In genomic region chr7:101296252-101297022, GRCm38 (mm10) we compare ENCODE assay signal across 8 mouse cellular contexts. TPM values are rescaled to one million over a fixed set of nuclear protein-coding genes. Genes with fewer than 3 reads are reported as not detected.
DNase-seq lines count a peak whose midpoint lies in the region; ATAC-seq and TF ChIP-seq lines count a peak whose summit lies in the region.

No protein-coding gene starts in this region.

- H3K4me3 ChIP-seq in gastrocnemius, adult 2 months, result no peak overlapping the region
- H3K4me3 ChIP-seq in embryonic fibroblast, embryonic 13.5 days (ENCODE audit: insufficient read depth, low read length), result no peak overlapping the region
- H3K4me3 ChIP-seq in liver, postnatal 0 days (ENCODE audit: low read depth, low read length), result no peak overlapping the region
- H3K4me3 ChIP-seq in neural tube, embryonic 14.5 days (ENCODE audit: low read depth, low read length), result peak overlapping the region; percentile 27

- TF ChIP-seq CTCF in gastrocnemius, adult 2 months (IDR thresholded peaks at IDR 0.05), result no peak
- peak; percentile 29; the same call in 1 of the 2 replicates for TF ChIP-seq CTCF in embryonic fibroblast, embryonic 13.5 days (IDR thresholded peaks at IDR 0.05; ENCODE audit: borderline replicate concordance, insufficient read depth, low read length)
- peak; percentile 45 for TF ChIP-seq CTCF in liver, postnatal 0 days (IDR thresholded peaks at IDR 0.05; ENCODE audit: low read depth)

- no peak for TF ChIP-seq EP300 in liver, postnatal 0 days (IDR thresholded peaks at IDR 0.05; ENCODE audit: low read depth)

- peaks cover 4% of the 10 kb centered on the region; the same call in 1 of the 2 replicates for H3K4me1 ChIP-seq in embryonic fibroblast, embryonic 13.5 days (ENCODE audit: control insufficient read depth, insufficient read depth, low read length)
- peaks cover 18% of the 10 kb centered on the region for H3K4me1 ChIP-seq in liver, postnatal 0 days (ENCODE audit: insufficient read depth)
- H3K4me1 ChIP-seq in neural tube, embryonic 14.5 days (ENCODE audit: control insufficient read depth, insufficient read depth, low read length), result peaks cover 6% of the 10 kb centered on the region

- no peaks in the 10 kb centered on the region for H3K27me3 ChIP-seq in liver, postnatal 0 days (ENCODE audit: insufficient read depth, low read length)
- H3K27me3 ChIP-seq in neural tube, embryonic 14.5 days (ENCODE audit: control insufficient read depth, insufficient read depth, low read length), result 0 out of 2 replicates have a peak, but pooled peaks cover 3% of the 10 kb centered on the region

- intact Hi-C loops in gastrocnemius, adult 2 months (cut with DNase I), result no loop called here
- intact Hi-C loops in gastrocnemius, postnatal 36 days (cut with DNase I), result no loop called here

- no peak overlapping the region for H3K9ac ChIP-seq in liver, postnatal 0 days (replicated peaks)
- H3K9ac ChIP-seq in neural tube, embryonic 14.5 days (replicated peaks; ENCODE audit: low read depth, low read length), result peak overlapping the region; percentile 52; the same call in 1 of the 2 replicates

- 30% methylated on average over 35 of the region's 35 CpGs for WGBS in liver, postnatal 0 days (ENCODE audit: insufficient replicate concordance)
- WGBS in neural tube, embryonic 14.5 days, result 9% methylated on average over 35 of the region's 35 CpGs

- no peak for TF ChIP-seq POLR2A in embryonic fibroblast, embryonic 13.5 days (IDR thresholded peaks at IDR 0.05; ENCODE audit: low read depth, low read length)

- H3K27ac ChIP-seq in gastrocnemius, adult 2 months, result no peak overlapping the region
- no peak overlapping the region for H3K27ac ChIP-seq in embryonic fibroblast, embryonic 13.5 days (ENCODE audit: insufficient read depth, low read length)
- H3K27ac ChIP-seq in liver, postnatal 0 days (ENCODE audit: low read depth), result no peak overlapping the region
- no peak overlapping the region for H3K27ac ChIP-seq in neural tube, embryonic 14.5 days (ENCODE audit: low read depth, low read length)

- peaks cover 21% of the 10 kb centered on the region for H3K36me3 ChIP-seq in liver, postnatal 0 days (replicated peaks; ENCODE audit: insufficient read depth, low read length)
- no peaks in the 10 kb centered on the region for H3K36me3 ChIP-seq in neural tube, embryonic 14.5 days (ENCODE audit: control insufficient read depth, insufficient read depth, low read length)

- DNase-seq in gastrocnemius, adult 2 months, result peak; percentile 54
- DNase-seq in gastrocnemius, postnatal 36 days, result no peak
- DNase-seq in layer of hippocampus, adult 8-10 months (ENCODE audit: low spot score in 2 of 2), result peak; percentile 83 to 90
- DNase-seq in liver, postnatal 0 days, result peak; percentile 66
- peak; percentile 63 to 74 for DNase-seq in thymus, postnatal 10 days (ENCODE audit: low spot score in 2 of 2)

- H3K9me3 ChIP-seq in liver, postnatal 0 days (ENCODE audit: low read length), result no peaks in the 10 kb centered on the region
- H3K9me3 ChIP-seq in neural tube, embryonic 14.5 days (ENCODE audit: control insufficient read depth, low read length), result no peaks in the 10 kb centered on the region

- ATAC-seq in hematopoietic stem cell, adult 5-6 weeks (replicated peaks in 1 of 2; ENCODE audit: insufficient read depth in 1 of 2, low FRiP score in 2 of 2, low TSS enrichment in 1 of 2, low read depth in 1 of 2, poor library complexity in 2 of 2, severe bottlenecking in 2 of 2), result peak; percentile 64 to 69
- ATAC-seq in liver, postnatal 0 days, result peak; percentile 35; the same call in 1 of the 2 replicates
- peak; percentile 91 for ATAC-seq in neural tube, embryonic 14.5 days (ENCODE audit: low read depth)

- peak overlapping the region; percentile 46 for H3K4me2 ChIP-seq in liver, postnatal 0 days (ENCODE audit: low read depth, low read length)
- H3K4me2 ChIP-seq in neural tube, embryonic 14.5 days (ENCODE audit: low read depth, low read length), result peak overlapping the region; percentile 59

RNA-seq across cellular contexts. Expression of gene Atg16l2, which starts 5.6 kb away (rescaled TPM):
- 10 to 100 TPM in 1 of 2 experiments, 1 to 10 TPM in 1; 8.0 to 12.0 TPM for total RNA-seq in gastrocnemius, adult 2 months (2021)
- 1 to 10 TPM; 6.0 to 6.4 TPM for total RNA-seq in gastrocnemius, postnatal 36 days (2021)
- 14.1 and 16.3 TPM in 2 replicates for polyA plus RNA-seq in embryonic fibroblast, embryonic 13.5 days (2011; ENCODE audit: insufficient read length, low read depth, missing spikeins)
- 7.0 and 14.2 TPM in 2 replicates for total RNA-seq in hematopoietic stem cell, adult 5-6 weeks (2017)
- total RNA-seq in layer of hippocampus, adult 8-10 months (2022), result 10 to 100 TPM; 45.2 to 54.5 (median 48.5) TPM
- polyA plus RNA-seq in liver, postnatal 0 days (2015; fragmentation: Nextera tagmentation; extraction: Ambion mirVana), result 4.9 and 5.3 TPM in 2 replicates
- polyA plus RNA-seq in neural tube, embryonic 14.5 days (2014; fragmentation: Nextera tagmentation; extraction: Ambion mirVana), result 17.2 and 28.8 TPM in 2 replicates

RNA-seq across cellular contexts. Expression of gene Stard10, which starts 20.4 kb away (rescaled TPM):
- total RNA-seq in gastrocnemius, adult 2 months (2021), result 10 to 100 TPM; 32.5 to 49.8 TPM
- total RNA-seq in gastrocnemius, postnatal 36 days (2021), result 10 to 100 TPM; 39.2 to 44.1 TPM
- polyA plus RNA-seq in embryonic fibroblast, embryonic 13.5 days (2011; ENCODE audit: insufficient read length, low read depth, missing spikeins), result 13.1 and 13.5 TPM in 2 replicates
- 55.8 and 58.5 TPM in 2 replicates for total RNA-seq in hematopoietic stem cell, adult 5-6 weeks (2017)
- total RNA-seq in layer of hippocampus, adult 8-10 months (2022), result 10 to 100 TPM; 25.3 to 28.8 (median 27.2) TPM
- 361 and 384 TPM in 2 replicates for polyA plus RNA-seq in liver, postnatal 0 days (2015; fragmentation: Nextera tagmentation; extraction: Ambion mirVana)
- polyA plus RNA-seq in neural tube, embryonic 14.5 days (2014; fragmentation: Nextera tagmentation; extraction: Ambion mirVana), result 12.6 and 17.4 TPM in 2 replicates

RNA-seq across cellular contexts. Expression of gene Arap1, which starts 51.4 kb away (rescaled TPM):
- 10 to 100 TPM; 19.9 to 30.6 TPM for total RNA-seq in gastrocnemius, adult 2 months (2021)
- total RNA-seq in gastrocnemius, postnatal 36 days (2021), result 10 to 100 TPM; 15.6 to 25.5 TPM
- polyA plus RNA-seq in embryonic fibroblast, embryonic 13.5 days (2011; ENCODE audit: insufficient read length, low read depth, missing spikeins), result 64.2 and 115 TPM in 2 replicates
- 117 and 135 TPM in 2 replicates for total RNA-seq in hematopoietic stem cell, adult 5-6 weeks (2017)
- 10 to 100 TPM; 18.0 to 32.8 (median 26.4) TPM for total RNA-seq in layer of hippocampus, adult 8-10 months (2022)
- polyA plus RNA-seq in liver, postnatal 0 days (2015; fragmentation: Nextera tagmentation; extraction: Ambion mirVana), result 16.0 and 18.1 TPM in 2 replicates
- 4.0 and 11.1 TPM in 2 replicates for polyA plus RNA-seq in neural tube, embryonic 14.5 days (2014; fragmentation: Nextera tagmentation; extraction: Ambion mirVana)

Comparison
In these comparisons a context has a peak if more than half of its experiments do, and no peak if none do; other contexts are left out.
1. DNase-seq: peak in gastrocnemius, adult 2 months (single experiment), layer of hippocampus, adult 8-10 months (2 of 2), liver, postnatal 0 days (single experiment) and thymus, postnatal 10 days (2 of 2); none in gastrocnemius, postnatal 36 days (0 of 2).
2. ATAC-seq: peak in every context shown above with its lines; median percentile 91 in neural tube, embryonic 14.5 days; 66 in hematopoietic stem cell, adult 5-6 weeks; 35 in liver, postnatal 0 days.